Mouse (Mus musculus) limb, embryonic 10.5 days (tissue): Measurements from ENCODE around the gene Hivep3. TPM values are rescaled to one million over a fixed set of nuclear protein-coding genes. Genes with fewer than 3 reads are reported as not detected.

ENCODE experiments used
- DNase-seq: peaks from one replicate; pipeline ENCODE4 v3.0.0-alpha.2; 2017; ENCODE audit warnings: low spot score
- H3K27ac ChIP-seq: fragments of 300-500 bp; sonication (generic); 2 replicates; pipeline ENCODE4 v1.5.1; 2016; ENCODE audit warnings: mild to moderate bottlenecking
- H3K27me3 ChIP-seq: fragments of 300-500 bp; sonication (generic); 2 replicates; pipeline ENCODE4 v1.6.1; 2016; ENCODE audit warnings: low read depth, mild to moderate bottlenecking; ENCODE audit not compliant: poor library complexity, severe bottlenecking
- H3K36me3 ChIP-seq: fragments of 300-500 bp; sonication (generic); 2 replicates; pipeline ENCODE4 v1.6.1; 2016; ENCODE audit warnings: mild to moderate bottlenecking, moderate library complexity
- H3K4me1 ChIP-seq: fragments of 300-500 bp; sonication (generic); 2 replicates; pipeline ENCODE4 v1.6.1; 2016
- H3K4me3 ChIP-seq: fragments of 300-500 bp; sonication (generic); 2 replicates; pipeline ENCODE4 v1.5.1; 2016; ENCODE audit warnings: mild to moderate bottlenecking, moderate library complexity
- H3K9me3 ChIP-seq: fragments of 300-500 bp; sonication (generic); replicated peaks from 2 replicates; pipeline ENCODE4 v1.6.1; 2016; ENCODE audit warnings: mild to moderate bottlenecking
- WGBS: fragments of 180-500 bp; shearing (Covaris S2); methylation state at CpG from one replicate; pipeline ENCODE4 v1.1.7; 2016; 5-methylcytosine and 5-hydroxymethylcytosine counted together
- polyA plus RNA-seq: library from polyadenylated mRNA; unstranded; fragments of >200 nt; fragmentation: Nextera tagmentation; extraction: Ambion mirVana; gene quantifications from 2 replicates; pipeline ENCODE4 v1.2.1, GENCODE M21; 2016

Hivep3 gene
- polyA plus RNA-seq, 1 experiment from 2014 or later, result 0.56 TPM

GRCm38 (mm10) chr4:119990841-119991240 is 257.3 kb downstream of the Hivep3 start:
- 89% methylated on average over 3 of the region's 3 CpGs for WGBS
- Histone ChIP-seq H3K27ac (no peak overlapping the region), H3K4me1 (0 out of 2 replicates have a peak, but pooled peaks cover 8% of the 10 kb centered on the region), H3K27me3 (no peaks in the 10 kb centered on the region), H3K4me3 (no peak overlapping the region), H3K9me3 (no peaks in the 10 kb centered on the region), H3K36me3 (no peaks in the 10 kb centered on the region)
- no peak for DNase-seq

- Histone ChIP-seq H3K4me3 (no peak overlapping the region), H3K4me1 (0 out of 2 replicates have a peak, but pooled peaks cover 8% of the 10 kb centered on the region), H3K9me3 (no peaks in the 10 kb centered on the region), H3K36me3 (no peaks in the 10 kb centered on the region), H3K27me3 (no peaks in the 10 kb centered on the region), H3K27ac (no peak overlapping the region)
- WGBS, result 75% methylated on average over 4 of the region's 4 CpGs
- no peak for DNase-seq
These were observed 258.2 kb downstream of the Hivep3 start for GRCm38 (mm10) chr4:119991758-119992157.

- Histone ChIP-seq H3K4me1 (no peaks in the 10 kb centered on the region), H3K27me3 (no peaks in the 10 kb centered on the region), H3K9me3 (no peaks in the 10 kb centered on the region), H3K27ac (no peak overlapping the region), H3K36me3 (no peaks in the 10 kb centered on the region), H3K4me3 (no peak overlapping the region)
- WGBS, result 90% methylated on average over 1 of the region's 1 CpGs
- no peak for DNase-seq
These were observed 262.8 kb downstream of the Hivep3 start for GRCm38 (mm10) chr4:119996377-119996776.

- no peak overlapping the region for H3K4me3 ChIP-seq
- 90% methylated on average over 7 of the region's 7 CpGs for WGBS
- no peaks in the 10 kb centered on the region for H3K36me3 ChIP-seq
- no peak overlapping the region for H3K27ac ChIP-seq
- H3K9me3 ChIP-seq, result no peaks in the 10 kb centered on the region
- H3K27me3 ChIP-seq, result no peaks in the 10 kb centered on the region
- H3K4me1 ChIP-seq, result no peaks in the 10 kb centered on the region
- no peak for DNase-seq
These were observed 263.8 kb downstream of the Hivep3 start for GRCm38 (mm10) chr4:119997351-119997750.

DNA sequence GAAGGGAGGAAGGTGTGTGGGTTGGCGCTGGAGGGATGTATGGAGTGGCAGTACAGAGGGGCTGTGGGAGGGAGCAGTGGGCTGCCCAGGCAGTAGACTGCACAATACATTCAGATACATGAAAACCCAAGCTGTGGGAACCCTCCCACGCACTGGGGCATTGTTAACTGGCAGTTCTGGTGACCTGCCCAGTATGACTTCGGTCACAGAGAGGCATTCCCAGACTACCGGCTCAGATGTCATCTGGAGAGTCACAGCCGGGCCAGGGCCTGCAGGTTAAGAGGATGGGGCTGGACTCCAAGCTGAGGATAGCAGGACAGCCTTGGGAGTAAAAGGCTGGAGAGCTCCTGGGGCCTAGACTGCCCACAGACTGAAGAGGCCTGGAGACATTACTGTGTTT is 265.3 kb downstream of the Hivep3 start:
- Histone ChIP-seq H3K27ac (no peak overlapping the region), H3K4me1 (no peaks in the 10 kb centered on the region), H3K4me3 (no peak overlapping the region), H3K27me3 (no peaks in the 10 kb centered on the region), H3K9me3 (no peaks in the 10 kb centered on the region), H3K36me3 (no peaks in the 10 kb centered on the region)
- WGBS, result 69% methylated on average over 5 of the region's 5 CpGs
- DNase-seq, result no peak

DNA sequence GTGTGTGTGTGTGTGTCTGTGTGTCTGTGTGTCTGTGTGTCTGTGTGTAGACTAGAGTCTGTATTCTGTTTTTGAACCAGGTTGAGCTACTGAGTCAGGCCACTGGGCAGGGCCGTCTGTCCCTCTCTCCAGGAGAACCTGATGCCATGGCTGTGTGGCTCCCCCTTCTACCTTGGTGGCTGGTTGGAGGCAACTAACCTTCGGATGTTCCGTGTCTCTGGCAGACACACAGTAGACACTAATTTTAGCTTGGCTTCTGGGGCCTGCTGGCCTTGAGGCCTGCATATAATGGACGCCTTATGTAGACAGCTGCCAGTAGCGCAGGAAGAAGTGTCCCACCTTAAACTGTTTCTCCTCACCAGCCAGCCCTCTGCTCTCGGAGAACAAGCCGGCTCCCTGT is 267.3 kb downstream of the Hivep3 start:
- H3K36me3 ChIP-seq, result no peaks in the 10 kb centered on the region
- no peaks in the 10 kb centered on the region for H3K4me1 ChIP-seq
- WGBS, result 82% methylated on average over 7 of the region's 7 CpGs
- H3K9me3 ChIP-seq, result no peaks in the 10 kb centered on the region
- H3K27ac ChIP-seq, result no peak overlapping the region
- no peaks in the 10 kb centered on the region for H3K27me3 ChIP-seq
- DNase-seq, result no peak
- H3K4me3 ChIP-seq, result no peak overlapping the region

- H3K27ac ChIP-seq, result no peak overlapping the region
- no peaks in the 10 kb centered on the region for H3K27me3 ChIP-seq
- H3K4me3 ChIP-seq, result no peak overlapping the region
- DNase-seq, result no peak
- 52% methylated on average over 3 of the region's 3 CpGs for WGBS
- peaks cover 5% of the 10 kb centered on the region; the same call in 1 of the 2 replicates for H3K4me1 ChIP-seq
- no peaks in the 10 kb centered on the region for H3K9me3 ChIP-seq
- H3K36me3 ChIP-seq, result no peaks in the 10 kb centered on the region
These were observed 269.4 kb downstream of the Hivep3 start for GRCm38 (mm10) chr4:120003006-120003405.

DNA sequence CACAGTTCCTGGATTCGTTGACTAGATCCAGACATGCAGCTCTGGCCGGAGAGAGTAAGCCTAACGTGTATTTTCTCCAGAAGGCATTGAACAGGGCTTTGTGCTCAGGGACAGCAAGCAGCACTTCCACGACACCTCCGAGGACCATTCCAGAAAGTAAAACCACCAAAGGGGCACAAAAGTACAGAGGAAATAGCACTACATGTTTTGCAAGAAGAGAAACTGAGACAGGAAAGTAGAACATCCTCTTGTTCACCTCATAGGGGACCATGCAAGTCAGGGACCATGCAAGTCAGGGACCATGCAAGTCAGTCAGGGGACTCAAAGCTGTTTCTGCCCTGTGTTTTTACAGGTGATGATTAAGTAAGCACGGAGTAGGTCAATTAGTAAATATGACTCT is 272.5 kb downstream of the Hivep3 start:
- 75% methylated on average over 6 of the region's 6 CpGs for WGBS
- Histone ChIP-seq H3K36me3 (no peaks in the 10 kb centered on the region), H3K9me3 (no peaks in the 10 kb centered on the region), H3K27ac (no peak overlapping the region), H3K27me3 (no peaks in the 10 kb centered on the region), H3K4me3 (no peak overlapping the region), H3K4me1 (peaks cover 5% of the 10 kb centered on the region; the same call in 1 of the 2 replicates)
- DNase-seq, result no peak

DNA sequence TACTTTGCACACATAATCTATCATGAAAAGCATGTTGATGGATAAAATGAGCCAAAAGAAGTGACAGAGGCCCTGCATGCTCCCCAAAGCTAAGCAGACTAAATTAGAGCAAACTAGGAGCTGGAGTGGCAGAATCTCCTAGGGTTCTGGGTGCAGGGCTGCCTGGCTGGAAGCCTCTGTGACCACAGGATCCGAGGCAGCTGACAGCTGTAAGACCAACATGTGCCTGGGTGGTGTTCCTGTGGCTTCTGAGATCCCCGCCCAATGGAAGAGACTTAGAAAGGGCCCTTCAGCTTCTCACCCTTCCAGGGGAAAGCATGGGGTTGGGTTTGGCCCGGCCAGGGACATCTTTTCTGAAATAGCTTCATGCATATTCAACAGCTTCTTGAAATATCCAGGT is 274.3 kb downstream of the Hivep3 start:
- Histone ChIP-seq H3K9me3 (no peaks in the 10 kb centered on the region), H3K4me3 (no peak overlapping the region), H3K4me1 (peaks cover 14% of the 10 kb centered on the region; the same call in 1 of the 2 replicates), H3K36me3 (no peaks in the 10 kb centered on the region), H3K27me3 (no peaks in the 10 kb centered on the region), H3K27ac (no peak overlapping the region)
- 69% methylated on average over 3 of the region's 3 CpGs for WGBS
- DNase-seq, result no peak

- no peak overlapping the region for H3K4me3 ChIP-seq
- H3K27ac ChIP-seq, result no peak overlapping the region
- no peak for DNase-seq
- WGBS, result 76% methylated on average over 2 of the region's 2 CpGs
- H3K9me3 ChIP-seq, result no peaks in the 10 kb centered on the region
- H3K4me1 ChIP-seq, result peaks cover 14% of the 10 kb centered on the region; the same call in 1 of the 2 replicates
- H3K27me3 ChIP-seq, result no peaks in the 10 kb centered on the region
- H3K36me3 ChIP-seq, result no peaks in the 10 kb centered on the region
These were observed 275.6 kb downstream of the Hivep3 start for GRCm38 (mm10) chr4:120009151-120009550.

DNA sequence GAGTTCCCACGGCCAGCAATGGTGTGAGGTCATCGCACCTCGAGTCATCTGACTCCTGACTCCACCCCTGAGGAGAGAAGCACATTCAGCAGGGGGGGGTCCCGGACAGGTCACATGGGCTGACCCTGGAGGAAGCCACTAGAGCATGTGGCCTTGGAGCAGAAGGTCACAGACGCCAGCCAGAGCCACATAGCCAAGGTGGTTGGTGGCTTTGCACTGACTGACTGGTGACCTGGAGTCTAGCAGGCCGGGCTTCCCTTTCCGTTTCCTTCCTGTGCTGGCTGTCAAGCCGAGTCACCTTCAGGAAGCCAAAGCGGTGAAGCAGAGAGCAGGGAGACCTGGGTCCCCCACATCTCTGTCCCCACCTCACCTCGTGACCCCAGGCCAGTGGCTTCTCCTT is 278.2 kb downstream of the Hivep3 start:
- H3K4me1 ChIP-seq, result peaks cover 9% of the 10 kb centered on the region; the same call in 1 of the 2 replicates
- no peaks in the 10 kb centered on the region for H3K27me3 ChIP-seq
- H3K27ac ChIP-seq, result no peak overlapping the region
- 76% methylated on average over 10 of the region's 10 CpGs for WGBS
- no peaks in the 10 kb centered on the region for H3K36me3 ChIP-seq
- H3K9me3 ChIP-seq, result no peaks in the 10 kb centered on the region
- no peak overlapping the region for H3K4me3 ChIP-seq
- no peak for DNase-seq

GRCm38 (mm10) chr4:120012891-120013290 is 279.3 kb downstream of the Hivep3 start:
- Histone ChIP-seq H3K4me1 (peaks cover 9% of the 10 kb centered on the region; the same call in 1 of the 2 replicates), H3K9me3 (no peaks in the 10 kb centered on the region), H3K27ac (no peak overlapping the region), H3K36me3 (no peaks in the 10 kb centered on the region), H3K27me3 (no peaks in the 10 kb centered on the region), H3K4me3 (no peak overlapping the region)
- DNase-seq, result no peak
- 81% methylated on average over 1 of the region's 1 CpGs for WGBS

- Histone ChIP-seq H3K4me1 (no peaks in the 10 kb centered on the region), H3K4me3 (no peak overlapping the region), H3K27me3 (no peaks in the 10 kb centered on the region), H3K27ac (no peak overlapping the region), H3K36me3 (no peaks in the 10 kb centered on the region), H3K9me3 (no peaks in the 10 kb centered on the region)
- no peak for DNase-seq
- WGBS, result 87% methylated on average over 5 of the region's 5 CpGs
These were observed 284.8 kb downstream of the Hivep3 start for GRCm38 (mm10) chr4:120018426-120018825.

DNA sequence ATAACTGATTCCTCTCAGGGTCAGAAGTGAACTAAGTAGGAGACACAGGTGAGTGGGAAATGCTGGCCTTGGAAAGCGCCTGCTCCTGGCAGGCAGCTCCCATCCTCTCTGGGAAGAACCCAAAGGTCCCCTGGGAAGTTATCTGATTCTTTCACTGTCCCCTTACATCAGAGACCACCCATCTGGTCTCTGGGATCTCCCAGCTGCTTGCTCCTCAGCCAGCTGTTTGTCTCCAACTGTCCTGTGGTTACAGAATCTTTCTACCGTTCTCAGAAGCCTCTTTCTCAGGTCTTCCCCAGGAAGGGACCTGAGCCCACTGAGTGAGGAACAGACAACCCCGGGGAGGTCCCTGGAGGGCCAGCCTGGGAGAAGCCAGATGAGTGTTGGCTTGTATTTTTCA is 288.8 kb downstream of the Hivep3 start:
- Histone ChIP-seq H3K4me3 (no peak overlapping the region), H3K9me3 (no peaks in the 10 kb centered on the region), H3K4me1 (peaks cover 3% of the 10 kb centered on the region; the same call in 1 of the 2 replicates), H3K36me3 (no peaks in the 10 kb centered on the region), H3K27me3 (0 out of 2 replicates have a peak, but pooled peaks cover under 1% of the 10 kb centered on the region), H3K27ac (no peak overlapping the region)
- 68% methylated on average over 3 of the region's 3 CpGs for WGBS
- DNase-seq, result no peak
